Mouse (Mus musculus): ENCODE data around the gene Adat3.

- TF ChIP-seq TAL1 (IDR thresholded peaks at IDR 0.05; ENCODE audit: low read length) (no peak), GATA1 (IDR thresholded peaks at IDR 0.05; ENCODE audit: low read length) (no peak)
These were observed 25.0 kb downstream of the Adat3 start for GRCm38 (mm10) chr10:80627685-80628084.

Data from erythroblast, embryonic 14.5 days (primary cell).